Mouse (Mus musculus) skeletal muscle tissue, postnatal 0 days (tissue): ENCODE measurements around the gene Dusp22. TPM values are rescaled to one million over a fixed set of nuclear protein-coding genes. Genes with fewer than 3 reads are reported as not detected.

Experiments
- polyA plus RNA-seq: library from polyadenylated mRNA; unstranded; fragments of >200 nt; fragmentation: Nextera tagmentation; extraction: Ambion mirVana; gene quantifications from 2 replicates; pipeline ENCODE4 v1.2.1, GENCODE M21; 2015

Gene Dusp22
- polyA plus RNA-seq: 79.4 and 80.7 TPM in 2 replicates

GRCm38 (mm10) chr13:30659613-30660505 is at the start of gene Dusp22:
Gene Dusp22, plus strand, starts transcription at chr13:30659999.

GRCm38 (mm10) chr13:30749021-30749556 is 89.3 kb downstream of the Dusp22 start, which contains the start of gene Irf4:
Gene Irf4, plus strand, starts transcription at chr13:30749226.

Other genes starting within 250 kb of the Dusp22 start
- gene Uqcrfs1, start 114.6 kb upstream of the Dusp22 start, polyA plus RNA-seq: 725 and 828 TPM in 2 replicates
- 0.18 and 0.57 TPM in 2 replicates for gene Irf4, start 89.2 kb downstream of the Dusp22 start, polyA plus RNA-seq